Mouse (Mus musculus) liver, adult 2 months (tissue): Measurements from ENCODE around the gene Ppp1r3a. TPM values are rescaled to one million over a fixed set of nuclear protein-coding genes. Genes with fewer than 3 reads are reported as not detected.

Experiments
- DNase-seq: peaks from one replicate; pipeline ENCODE4 v3.0.0-alpha.2; 2011; ENCODE audit warnings: low read depth, low spot score; ENCODE audit errors: extremely low read depth
- H3K27ac ChIP-seq: fragments of 200-500 bp; replicated peaks from 2 replicates; pipeline ENCODE4 v1.5.1; 2012; ENCODE audit warnings: low read depth, mild to moderate bottlenecking, control low read depth, inconsistent platforms, low read length; ENCODE audit not compliant: insufficient read depth
- H3K27me3 ChIP-seq: fragments of 200-500 bp; 2 replicates; pipeline ENCODE4 v1.6.1; 2012; ENCODE audit warnings: mild to moderate bottlenecking, moderate library complexity, low read length, inconsistent platforms; ENCODE audit not compliant: control insufficient read depth, insufficient read depth
- H3K36me3 ChIP-seq: fragments of 200-500 bp; 2 replicates; pipeline ENCODE4 v1.6.1; 2012; ENCODE audit warnings: low read length, inconsistent platforms; ENCODE audit not compliant: control insufficient read depth, insufficient read depth
- H3K4me1 ChIP-seq: fragments of 200-500 bp; 2 replicates; pipeline ENCODE4 v1.6.1; 2011; ENCODE audit warnings: low read length; ENCODE audit not compliant: control insufficient read depth, insufficient read depth
- H3K4me3 ChIP-seq: fragments of 200-500 bp; 2 replicates; pipeline ENCODE4 v1.5.1; 2011; ENCODE audit warnings: low read depth, mild to moderate bottlenecking, control low read depth, low read length, moderate library complexity; ENCODE audit not compliant: insufficient read depth
- H3K79me2 ChIP-seq: fragments of 200-500 bp; 2 replicates; pipeline ENCODE4 v1.6.1; 2012; ENCODE audit warnings: inconsistent platforms, mild to moderate bottlenecking, low read length, moderate library complexity; ENCODE audit not compliant: control insufficient read depth, insufficient read depth
- H3K9ac ChIP-seq: fragments of 200-500 bp; 2 replicates; pipeline ENCODE4 v1.6.1; 2012; ENCODE audit warnings: low read depth, mild to moderate bottlenecking, control low read depth, inconsistent platforms, low read length
- CTCF ChIP-seq: fragments of 200-500 bp; IDR thresholded peaks from 2 replicates; pipeline ENCODE4 v1.5.1; 2011; ENCODE audit warnings: low read depth, low read length, control low read depth
- POLR2A ChIP-seq: fragments of 200-500 bp; IDR thresholded peaks from 2 replicates; pipeline ENCODE4 v1.6.1; 2011; ENCODE audit warnings: low read length, control low read depth; ENCODE audit not compliant: insufficient read depth; ENCODE audit errors: extremely low read depth
- WGBS: fragments of 180-500 bp; shearing (Covaris S2); methylation state at CpG from one replicate; pipeline ENCODE4 v1.1.7; 2018; 5-methylcytosine and 5-hydroxymethylcytosine counted together
- polyA plus RNA-seq: library from polyadenylated mRNA; depleted of rRNA; stranded (reverse); fragments of >200 nt; gene quantifications from 2 replicates; pipeline ENCODE4 v1.2.3, GENCODE M21; 2012
- total RNA-seq: library from RNA; depleted of rRNA; stranded (reverse); fragments of >200 nt; gene quantifications from 2 replicates; pipeline ENCODE4 v1.2.3, GENCODE M21; 2014

Gene Ppp1r3a
- total and polyA plus RNA-seq, 2 experiments = 0.18 TPM; not detected in 1

DNA sequence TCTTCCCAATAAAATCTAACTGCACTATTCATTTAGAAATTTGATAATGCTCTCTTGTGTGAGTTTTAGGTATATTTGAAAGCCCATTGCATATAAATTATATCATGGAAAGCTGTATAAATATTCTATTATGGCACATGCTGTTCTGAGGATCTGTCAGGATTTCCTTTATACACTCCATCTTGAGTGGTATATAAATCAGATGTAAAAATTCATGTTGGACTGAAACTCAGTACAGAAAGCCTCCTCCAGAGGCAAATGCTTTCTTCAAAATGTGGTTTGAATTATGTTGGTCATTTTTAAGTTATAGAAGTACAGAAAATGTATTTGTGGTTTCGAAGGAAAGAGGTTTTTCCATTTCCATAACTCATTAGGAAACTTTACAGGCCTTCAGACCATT lies 2.9 kb downstream of the Ppp1r3a start:
- Histone ChIP-seq H3K4me1 (no peaks in the 10 kb centered on the region), H3K27ac (no peak overlapping the region), H3K27me3 (no peaks in the 10 kb centered on the region), H3K79me2 (no peaks in the 10 kb centered on the region), H3K4me3 (no peak overlapping the region), H3K9ac (no peak overlapping the region), H3K36me3 (no peaks in the 10 kb centered on the region)
- 39% methylated on average over 1 of the region's 1 CpGs for WGBS
- no peak for TF ChIP-seq POLR2A
- TF ChIP-seq CTCF = no peak
- no peak for DNase-seq

DNA sequence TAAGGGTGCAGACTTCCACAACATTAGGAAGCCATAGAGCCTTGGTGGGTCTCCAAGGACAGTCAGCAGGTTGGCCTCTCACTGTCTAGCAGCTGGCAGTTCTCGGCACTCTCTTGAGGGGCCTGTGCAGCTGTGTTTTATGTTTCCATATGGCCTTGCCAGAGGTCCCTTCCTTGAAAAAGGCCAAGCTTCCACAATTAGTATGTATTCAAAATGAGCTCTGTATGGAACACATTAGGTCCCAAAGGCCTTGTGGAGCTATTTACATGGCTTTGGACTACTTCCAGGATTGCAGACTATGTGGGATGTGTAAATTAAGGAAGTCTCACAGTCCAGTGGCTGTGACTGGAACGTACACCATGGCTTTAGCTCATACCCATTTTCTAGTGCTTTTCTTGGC lies 8.1 kb downstream of the Ppp1r3a start:
- TF ChIP-seq POLR2A (no peak), CTCF (no peak)
- no peak overlapping the region for H3K27ac ChIP-seq
- H3K9ac ChIP-seq = no peak overlapping the region
- no peak for DNase-seq
- H3K4me3 ChIP-seq = no peak overlapping the region
- no peaks in the 10 kb centered on the region for H3K27me3 ChIP-seq
- H3K36me3 ChIP-seq = no peaks in the 10 kb centered on the region
- no peaks in the 10 kb centered on the region for H3K79me2 ChIP-seq
- H3K4me1 ChIP-seq = no peaks in the 10 kb centered on the region
- 81% methylated on average over 2 of the region's 2 CpGs for WGBS

DNA sequence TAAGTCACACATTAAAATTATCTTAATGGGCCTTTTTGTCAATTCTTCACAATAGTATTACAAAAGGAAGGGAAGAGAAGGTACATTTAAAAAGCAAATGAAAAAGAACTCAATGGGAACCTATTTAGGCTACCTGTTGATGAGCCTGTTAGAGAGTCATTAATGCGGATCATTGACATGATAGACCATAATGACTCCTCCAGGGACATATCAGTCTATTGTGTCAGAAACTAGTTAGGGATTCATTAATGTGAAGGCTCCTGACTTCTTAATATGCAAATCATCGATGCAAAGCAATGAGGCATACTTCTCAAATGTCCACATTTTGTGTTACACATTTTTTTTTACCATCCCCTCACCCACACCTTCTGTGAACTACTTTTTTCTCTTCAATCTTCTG lies 19.1 kb downstream of the Ppp1r3a start:
- no peaks in the 10 kb centered on the region for H3K4me1 ChIP-seq
- H3K4me3 ChIP-seq = no peak overlapping the region
- 86% methylated on average over 2 of the region's 2 CpGs for WGBS
- H3K79me2 ChIP-seq = no peaks in the 10 kb centered on the region
- no peaks in the 10 kb centered on the region for H3K36me3 ChIP-seq
- no peak overlapping the region for H3K9ac ChIP-seq
- no peak for TF ChIP-seq CTCF
- no peak for TF ChIP-seq POLR2A
- DNase-seq = no peak
- no peaks in the 10 kb centered on the region for H3K27me3 ChIP-seq
- H3K27ac ChIP-seq = no peak overlapping the region

DNA sequence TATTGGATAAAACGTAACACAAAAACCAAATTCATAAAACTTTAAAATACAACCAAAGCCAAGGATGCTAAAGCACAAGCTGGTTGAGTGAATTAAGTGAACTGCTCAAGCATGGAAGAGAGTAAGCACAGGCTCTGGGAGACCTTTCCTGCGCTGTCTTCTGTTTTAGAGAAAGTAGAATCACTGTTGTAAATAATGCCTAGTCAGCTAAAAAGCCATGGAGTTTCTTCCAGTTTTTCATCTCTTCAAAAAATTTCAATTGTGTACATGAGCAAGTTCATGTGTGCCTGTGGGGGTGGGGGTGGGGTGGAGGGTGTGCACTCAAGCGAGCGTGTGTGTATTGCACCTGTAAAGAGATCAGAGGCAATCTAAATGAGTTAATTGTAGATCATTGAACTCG lies 24.1 kb downstream of the Ppp1r3a start:
- TF ChIP-seq CTCF (no peak), POLR2A (no peak)
- Histone ChIP-seq H3K9ac (no peak overlapping the region), H3K79me2 (no peaks in the 10 kb centered on the region), H3K27ac (no peak overlapping the region), H3K27me3 (no peaks in the 10 kb centered on the region), H3K4me3 (no peak overlapping the region), H3K4me1 (no peaks in the 10 kb centered on the region), H3K36me3 (no peaks in the 10 kb centered on the region)
- DNase-seq = no peak
- WGBS = 72% methylated on average over 5 of the region's 5 CpGs

DNA sequence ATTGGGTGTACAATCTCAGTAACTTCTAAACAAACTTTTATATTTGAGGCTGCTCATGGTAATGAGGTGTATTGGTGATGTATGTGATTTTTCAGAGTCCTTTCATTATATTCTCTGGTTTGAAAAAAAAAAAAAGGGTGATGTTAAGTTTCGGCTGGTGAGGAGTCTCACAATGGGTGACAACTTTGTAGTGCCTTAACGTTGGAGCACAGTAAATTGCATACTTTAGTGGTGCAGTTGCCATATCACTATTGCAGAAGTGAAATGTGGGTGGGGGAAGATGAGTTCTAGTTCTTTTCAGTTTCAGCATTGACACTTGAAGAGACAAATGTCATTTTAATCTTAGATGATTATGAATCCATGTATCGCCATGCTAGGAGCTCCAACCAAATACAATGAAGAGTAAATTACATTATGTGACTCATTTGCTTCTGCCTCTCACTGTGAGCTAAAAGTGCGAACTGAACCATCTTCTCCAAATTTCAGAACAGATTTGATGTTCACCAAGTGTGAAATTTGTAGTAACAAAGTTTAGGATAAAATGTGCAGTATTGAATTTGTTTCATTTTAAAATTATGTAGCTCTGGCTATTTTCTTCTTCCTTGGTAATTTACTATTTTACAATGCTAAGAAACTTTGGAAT lies 34.2 kb downstream of the Ppp1r3a start:
- Histone ChIP-seq H3K9ac (no peak overlapping the region), H3K4me1 (no peaks in the 10 kb centered on the region), H3K27ac (no peak overlapping the region), H3K79me2 (no peaks in the 10 kb centered on the region), H3K36me3 (no peaks in the 10 kb centered on the region), H3K27me3 (no peaks in the 10 kb centered on the region), H3K4me3 (no peak overlapping the region)
- TF ChIP-seq POLR2A (no peak), CTCF (no peak)
- no peak for DNase-seq
- WGBS = 72% methylated on average over 4 of the region's 4 CpGs

DNA sequence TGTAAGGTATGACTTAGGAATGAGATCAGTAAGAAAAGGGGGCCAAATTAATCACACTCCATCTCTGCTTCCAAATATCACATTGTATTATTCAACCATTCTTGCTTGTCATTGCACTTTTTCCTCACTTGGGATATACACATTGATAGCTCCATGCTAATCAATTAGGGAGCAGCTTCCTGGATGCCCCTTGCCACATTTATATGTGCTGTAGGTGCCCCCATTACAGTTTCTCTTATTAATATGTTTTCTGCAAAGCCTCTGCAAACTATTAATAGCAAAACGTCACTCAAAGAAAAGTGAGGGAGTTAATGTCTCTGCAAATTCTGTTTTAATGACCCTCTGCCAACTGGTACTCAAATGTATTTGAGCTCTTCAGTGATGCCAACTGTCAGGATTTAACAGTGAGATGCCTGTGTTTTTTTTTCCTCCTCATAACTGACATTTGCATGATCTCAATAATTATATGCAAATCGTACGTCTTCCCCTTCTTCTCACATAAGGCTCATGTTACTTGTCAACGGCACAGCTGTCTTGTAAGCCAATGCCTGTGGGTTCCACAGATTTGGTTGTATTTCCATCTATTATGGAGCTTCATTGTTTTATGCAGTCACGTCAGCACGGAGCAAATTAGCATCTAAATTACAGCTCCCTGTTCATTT lies 34.8 kb downstream of the Ppp1r3a start:
- WGBS = 83% methylated on average over 6 of the region's 6 CpGs
- Histone ChIP-seq H3K27me3 (no peaks in the 10 kb centered on the region), H3K27ac (no peak overlapping the region), H3K79me2 (no peaks in the 10 kb centered on the region), H3K4me3 (no peak overlapping the region), H3K36me3 (no peaks in the 10 kb centered on the region), H3K4me1 (no peaks in the 10 kb centered on the region), H3K9ac (no peak overlapping the region)
- DNase-seq = no peak
- TF ChIP-seq POLR2A = no peak
- no peak for TF ChIP-seq CTCF
